In the genomic region with DNA sequence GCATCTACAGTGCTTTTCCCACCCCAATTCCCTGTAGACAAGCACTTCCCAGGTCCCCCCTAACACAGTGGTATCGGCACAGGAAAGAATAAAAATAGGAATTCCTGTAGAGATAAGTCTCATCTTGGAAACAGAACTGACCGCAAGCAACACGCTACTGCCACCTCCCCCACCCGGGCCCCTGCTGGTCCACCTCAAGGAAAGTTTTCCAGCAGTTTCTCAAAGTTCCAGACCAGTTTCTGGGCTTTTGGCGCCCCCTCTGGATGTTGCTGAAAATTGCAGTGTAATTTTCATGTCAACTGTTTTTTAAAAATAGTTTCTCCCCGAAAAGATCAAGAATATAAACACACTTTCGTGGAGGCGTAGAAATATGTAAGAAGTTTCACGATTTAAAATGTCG, we compare ENCODE assay signal across 8 mouse cellular contexts. TPM values are rescaled to one million over a fixed set of nuclear protein-coding genes. Genes with fewer than 3 reads are reported as not detected.
DNase-seq lines count a peak whose midpoint lies in the region; ATAC-seq and TF ChIP-seq lines count a peak whose summit lies in the region.

No protein-coding gene starts in this region.

- H3K27me3 ChIP-seq in kidney, adult 2 months (replicated peaks; ENCODE audit: control insufficient read depth, insufficient read depth, low read length): peaks cover 3% of the 10 kb centered on the region; the same call in 1 of the 2 replicates
- H3K27me3 ChIP-seq in kidney, embryonic 14.5 days (ENCODE audit: control insufficient read depth, insufficient read depth, low read length): peaks cover 24% of the 10 kb centered on the region
- peaks cover 38% of the 10 kb centered on the region for H3K27me3 ChIP-seq in embryonic facial prominence, embryonic 14.5 days (replicated peaks; ENCODE audit: control insufficient read depth, insufficient read depth, low read length)
- H3K27me3 ChIP-seq in hindbrain, embryonic 16.5 days (replicated peaks; ENCODE audit: control insufficient read depth, insufficient read depth, low read length): peaks cover 6% of the 10 kb centered on the region; the same call in 1 of the 2 replicates
- H3K27me3 ChIP-seq in lung, embryonic 15.5 days: peaks cover 56% of the 10 kb centered on the region

- no peaks in the 10 kb centered on the region for H3K36me3 ChIP-seq in kidney, adult 2 months (ENCODE audit: control insufficient read depth, insufficient read depth, low read length)
- no peaks in the 10 kb centered on the region for H3K36me3 ChIP-seq in kidney, embryonic 14.5 days (ENCODE audit: control insufficient read depth, insufficient read depth, low read length)
- H3K36me3 ChIP-seq in embryonic facial prominence, embryonic 14.5 days (ENCODE audit: control insufficient read depth, insufficient read depth, low read length): peaks cover 7% of the 10 kb centered on the region; the same call in 1 of the 2 replicates
- H3K36me3 ChIP-seq in hindbrain, embryonic 16.5 days (ENCODE audit: control insufficient read depth, insufficient read depth, low read length): no peaks in the 10 kb centered on the region
- H3K36me3 ChIP-seq in lung, embryonic 15.5 days: no peaks in the 10 kb centered on the region

- H3K4me2 ChIP-seq in kidney, embryonic 14.5 days (replicated peaks; ENCODE audit: low read depth, low read length): no peak overlapping the region
- peak overlapping the region; percentile 81 for H3K4me2 ChIP-seq in embryonic facial prominence, embryonic 14.5 days (ENCODE audit: low read depth, low read length)
- peak overlapping the region; percentile 25 for H3K4me2 ChIP-seq in hindbrain, embryonic 16.5 days (ENCODE audit: low read length)
- peak overlapping the region; percentile 94; the same call in 1 of the 2 replicates for H3K4me2 ChIP-seq in lung, embryonic 15.5 days

- WGBS in kidney, adult 2 months: 5% methylated on average over 10 of the region's 10 CpGs
- WGBS in kidney, embryonic 14.5 days: under 1% methylated on average over 10 of the region's 10 CpGs
- WGBS in embryonic facial prominence, embryonic 14.5 days: under 1% methylated on average over 10 of the region's 10 CpGs
- WGBS in hindbrain, embryonic 16.5 days: under 1% methylated on average over 10 of the region's 10 CpGs
- WGBS in lung, embryonic 15.5 days: 1% methylated on average over 10 of the region's 10 CpGs

- no peaks in the 10 kb centered on the region for H3K9me3 ChIP-seq in kidney, embryonic 14.5 days (ENCODE audit: control insufficient read depth, low read length)
- H3K9me3 ChIP-seq in embryonic facial prominence, embryonic 14.5 days (ENCODE audit: control insufficient read depth, low read length): no peaks in the 10 kb centered on the region
- H3K9me3 ChIP-seq in hindbrain, embryonic 16.5 days (ENCODE audit: control insufficient read depth, low read length): no peaks in the 10 kb centered on the region
- no peaks in the 10 kb centered on the region for H3K9me3 ChIP-seq in lung, embryonic 15.5 days

- H3K9ac ChIP-seq in kidney, embryonic 14.5 days (ENCODE audit: low read depth, low read length): no peak overlapping the region
- H3K9ac ChIP-seq in embryonic facial prominence, embryonic 14.5 days (ENCODE audit: low read depth, low read length): no peak overlapping the region
- no peak overlapping the region for H3K9ac ChIP-seq in hindbrain, embryonic 16.5 days (ENCODE audit: low read depth, low read length)
- H3K9ac ChIP-seq in lung, embryonic 15.5 days: no peak overlapping the region

- no peak for ATAC-seq in kidney, embryonic 14.5 days (ENCODE audit: low FRiP score, low TSS enrichment)
- no peak for ATAC-seq in embryonic facial prominence, embryonic 14.5 days (ENCODE audit: low read depth)
- no peak for ATAC-seq in hindbrain, embryonic 16.5 days
- no peak for ATAC-seq in lung, embryonic 15.5 days (ENCODE audit: borderline replicate concordance, extremely low read depth, low FRiP score, low TSS enrichment)

- peak; percentile 31 for DNase-seq in kidney, adult 2 months
- DNase-seq in NIH3T3 (ENCODE audit: low read depth): peak; percentile 81
- peak; percentile 77 for DNase-seq in embryonic facial prominence, embryonic 14.5 days (ENCODE audit: low spot score)
- DNase-seq in yolk sac, embryonic 10.5 days (ENCODE audit: low spot score): peak; percentile 37
- no peak for DNase-seq in thymus, postnatal 10 days (ENCODE audit: low spot score in 2 of 2)

- no peak overlapping the region for H3K4me3 ChIP-seq in kidney, adult 2 months (ENCODE audit: insufficient read depth, low read depth, low read length)
- H3K4me3 ChIP-seq in kidney, embryonic 14.5 days (ENCODE audit: low read length): no peak overlapping the region
- no peak overlapping the region for H3K4me3 ChIP-seq in embryonic facial prominence, embryonic 14.5 days (ENCODE audit: low read depth, low read length)
- H3K4me3 ChIP-seq in hindbrain, embryonic 16.5 days (ENCODE audit: low read length): no peak overlapping the region
- H3K4me3 ChIP-seq in lung, embryonic 15.5 days: no peak overlapping the region

- no peaks in the 10 kb centered on the region for H3K4me1 ChIP-seq in kidney, adult 2 months (ENCODE audit: control insufficient read depth, insufficient read depth, low read length)
- peaks cover 12% of the 10 kb centered on the region for H3K4me1 ChIP-seq in kidney, embryonic 14.5 days (ENCODE audit: control insufficient read depth, insufficient read depth, low read length)
- peaks cover 30% of the 10 kb centered on the region for H3K4me1 ChIP-seq in embryonic facial prominence, embryonic 14.5 days (ENCODE audit: control insufficient read depth, insufficient read depth, low read length)
- peaks cover 33% of the 10 kb centered on the region for H3K4me1 ChIP-seq in hindbrain, embryonic 16.5 days (ENCODE audit: control insufficient read depth, insufficient read depth, low read depth, low read length)
- H3K4me1 ChIP-seq in lung, embryonic 15.5 days: peaks cover 47% of the 10 kb centered on the region

- no peak for TF ChIP-seq POLR2A in kidney, adult 2 months (IDR thresholded peaks at IDR 0.05; ENCODE audit: low read depth, low read length)

- TF ChIP-seq CTCF in kidney, adult 2 months (conservative IDR thresholded peaks at IDR 0.05; ENCODE audit: insufficient read depth, insufficient read length, low read depth, low read length): peak; percentile 37

- no peak overlapping the region for H3K27ac ChIP-seq in kidney, adult 2 months (ENCODE audit: insufficient read depth, low read depth, low read length)
- no peak overlapping the region for H3K27ac ChIP-seq in kidney, embryonic 14.5 days (ENCODE audit: low read depth, low read length)
- no peak overlapping the region for H3K27ac ChIP-seq in embryonic facial prominence, embryonic 14.5 days (replicated peaks; ENCODE audit: low read depth, low read length)
- no peak overlapping the region for H3K27ac ChIP-seq in hindbrain, embryonic 16.5 days (ENCODE audit: low read depth, low read length)
- no peak overlapping the region for H3K27ac ChIP-seq in lung, embryonic 15.5 days

RNA-seq across cellular contexts. Expression of gene Sox9, which starts 2.3 kb away (rescaled TPM):
- 0.72 and 0.83 TPM in 2 replicates for polyA plus RNA-seq in kidney, adult 2 months (2012; rRNA removed)
- 39.3 and 42.4 TPM in 2 replicates for polyA plus RNA-seq in kidney, embryonic 14.5 days (2014; fragmentation: Nextera tagmentation; extraction: Ambion mirVana)
- 48.0 and 61.8 TPM in 2 replicates for polyA plus RNA-seq in embryonic facial prominence, embryonic 14.5 days (2014; fragmentation: Nextera tagmentation; extraction: Ambion mirVana)
- 46.1 and 53.2 TPM in 2 replicates for polyA plus RNA-seq in hindbrain, embryonic 16.5 days (2015; fragmentation: Nextera tagmentation; extraction: Ambion mirVana)
- 63.4 and 64.2 TPM in 2 replicates for polyA plus RNA-seq in lung, embryonic 15.5 days (2015; fragmentation: Nextera tagmentation; extraction: Ambion mirVana)

Comparison
In these comparisons a context has a peak if more than half of its experiments do, and no peak if none do; other contexts are left out.
1. RNA of gene Sox9, which starts 2.3 kb away (polyA plus RNA-seq): 63.4 to 64.2 TPM in lung, embryonic 15.5 days, 48.0 to 61.8 TPM in embryonic facial prominence, embryonic 14.5 days, 46.1 to 53.2 TPM in hindbrain, embryonic 16.5 days and 39.3 to 42.4 TPM in kidney, embryonic 14.5 days; 0.72 to 0.83 TPM in kidney, adult 2 months; every median in the first group is over 10 times any median in the second.
2. DNase-seq: peak in kidney, adult 2 months (single experiment), NIH3T3 (single experiment), embryonic facial prominence, embryonic 14.5 days (single experiment) and yolk sac, embryonic 10.5 days (single experiment); none in thymus, postnatal 10 days (0 of 2).